Mouse (Mus musculus) liver, embryonic 12.5 days (tissue): ENCODE results near the gene Slc38a4. TPM values are rescaled to one million over a fixed set of nuclear protein-coding genes. Genes with fewer than 3 reads are reported as not detected.
A peak's percentile ranks its signal among the peaks of the same experiment; 100 is the strongest.

ENCODE experiments used
- ATAC-seq: fragments of 200-750 bp; cut with Nextera tagmentation; 2 replicates; pipeline ENCODE4 v1.8.0; 2017; ENCODE audit warnings: moderate number of reproducible peaks, mild to moderate bottlenecking, moderate library complexity
- H3K27ac ChIP-seq: fragments of 300-500 bp; sonication (generic); 2 replicates; pipeline ENCODE4 v1.5.1; 2016; ENCODE audit warnings: mild to moderate bottlenecking
- H3K27me3 ChIP-seq: fragments of 300-500 bp; sonication (generic); replicated peaks from 2 replicates; pipeline ENCODE4 v1.6.1; 2016; ENCODE audit warnings: mild to moderate bottlenecking, moderate library complexity
- H3K36me3 ChIP-seq: fragments of 300-500 bp; sonication (generic); 2 replicates; pipeline ENCODE4 v1.6.1; 2016; ENCODE audit warnings: mild to moderate bottlenecking, moderate library complexity
- H3K4me1 ChIP-seq: fragments of 300-500 bp; sonication (generic); 2 replicates; pipeline ENCODE4 v1.6.1; 2016
- H3K4me2 ChIP-seq: fragments of 300-500 bp; sonication (generic); 2 replicates; pipeline ENCODE4 v1.6.1; 2016; ENCODE audit warnings: mild to moderate bottlenecking, moderate library complexity
- H3K4me3 ChIP-seq: fragments of 300-500 bp; sonication (generic); 2 replicates; pipeline ENCODE4 v1.5.1; 2016; ENCODE audit warnings: mild to moderate bottlenecking, moderate library complexity
- H3K9ac ChIP-seq: fragments of 300-500 bp; sonication (generic); 2 replicates; pipeline ENCODE4 v1.6.1; 2016; ENCODE audit warnings: mild to moderate bottlenecking, moderate library complexity
- H3K9me3 ChIP-seq: fragments of 300-500 bp; sonication (generic); replicated peaks from 2 replicates; pipeline ENCODE4 v1.6.1; 2016; ENCODE audit warnings: mild to moderate bottlenecking, moderate library complexity
- WGBS: fragments of 180-500 bp; shearing (Covaris S2); methylation state at CpG from one replicate; pipeline ENCODE4 v1.1.7; 2016; ENCODE audit not compliant: insufficient replicate concordance; 5-methylcytosine and 5-hydroxymethylcytosine counted together
- polyA plus RNA-seq: library from polyadenylated mRNA; unstranded; fragments of >200 nt; fragmentation: Nextera tagmentation; extraction: Ambion mirVana; gene quantifications from 2 replicates; pipeline ENCODE4 v1.2.1, GENCODE M21; 2016

The Slc38a4 gene
- 43.1 and 45.1 TPM in 2 replicates for polyA plus RNA-seq

DNA sequence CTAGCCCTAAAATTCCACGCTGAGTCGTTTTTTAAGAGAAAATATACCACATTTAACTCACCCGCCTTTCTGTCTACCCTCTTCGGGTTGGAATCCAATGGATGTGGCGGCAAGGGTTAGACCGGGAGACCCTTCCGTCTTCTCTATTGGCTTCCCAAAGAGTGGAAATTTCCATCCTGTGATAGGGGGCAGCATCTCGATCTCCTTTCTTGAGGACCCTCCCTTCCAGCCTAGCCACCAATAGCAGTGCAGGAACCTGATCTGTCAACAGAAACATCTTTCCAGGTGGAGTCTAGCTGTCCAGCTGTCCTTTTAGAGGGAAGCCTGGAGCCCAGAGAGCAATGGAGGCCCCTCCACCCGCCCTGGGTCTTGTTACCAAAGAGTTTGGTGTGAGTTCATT is at the start of gene Slc38a4:
Gene Slc38a4, minus strand, starts transcription at position 163 of the 400 bp plus-strand sequence.
- Histone ChIP-seq H3K4me1 (no peaks in the 10 kb centered on the region), H3K27ac (no peak within 1 kb of the TSS), H3K4me2 (peak within 1 kb of the TSS; percentile 57), H3K9me3 (peaks cover 13% of the 10 kb centered on the region), H3K9ac (peak within 1 kb of the TSS; percentile 44), H3K36me3 (no peaks in the 10 kb centered on the region), H3K4me3 (peak within 1 kb of the TSS; percentile 48), H3K27me3 (peaks cover 23% of the 10 kb centered on the region)
- no peak for ATAC-seq
- WGBS = 47% methylated on average over 9 of the region's 9 CpGs

- H3K4me3 ChIP-seq = no peak overlapping the region
- no peak for ATAC-seq
- no peaks in the 10 kb centered on the region for H3K9me3 ChIP-seq
- H3K4me2 ChIP-seq = no peak overlapping the region
- H3K27me3 ChIP-seq = no peaks in the 10 kb centered on the region
- no peak overlapping the region for H3K27ac ChIP-seq
- peaks cover 16% of the 10 kb centered on the region for H3K4me1 ChIP-seq
- H3K36me3 ChIP-seq = no peaks in the 10 kb centered on the region
- no peak overlapping the region for H3K9ac ChIP-seq
- WGBS = 29% methylated on average over 3 of the region's 3 CpGs
Measured at GRCm38 (mm10) chr15:97104889-97105391, 49.2 kb upstream of the Slc38a4 start.

DNA sequence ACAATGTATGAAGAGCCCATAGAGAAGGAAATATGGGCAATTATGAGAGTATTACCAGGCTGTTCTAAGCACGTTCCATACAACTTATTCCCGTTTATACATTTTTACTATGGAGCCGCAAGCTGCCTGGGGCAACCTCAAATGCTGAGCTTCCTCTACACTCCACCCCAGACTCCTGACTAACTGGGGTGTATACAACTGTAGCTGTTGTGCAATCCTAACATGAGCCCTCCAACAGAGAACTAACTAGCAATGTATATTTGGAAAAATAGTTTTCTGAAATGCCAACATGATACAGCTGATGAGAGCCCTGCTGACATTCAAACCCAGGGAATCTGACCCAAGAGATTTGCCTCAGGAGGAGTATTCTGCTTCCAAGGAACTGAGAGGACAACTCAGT is 48.3 kb upstream of the Slc38a4 start:
- no peak overlapping the region for H3K27ac ChIP-seq
- ATAC-seq = no peak
- H3K36me3 ChIP-seq = no peaks in the 10 kb centered on the region
- no peak overlapping the region for H3K9ac ChIP-seq
- H3K27me3 ChIP-seq = no peaks in the 10 kb centered on the region
- peaks cover 16% of the 10 kb centered on the region for H3K4me1 ChIP-seq
- no peak overlapping the region for H3K4me3 ChIP-seq
- no peak overlapping the region for H3K4me2 ChIP-seq
- 75% methylated on average over 3 of the region's 3 CpGs for WGBS
- H3K9me3 ChIP-seq = no peaks in the 10 kb centered on the region

GRCm38 (mm10) chr15:97102811-97103210 is 47.1 kb upstream of the Slc38a4 start:
- Histone ChIP-seq H3K27me3 (no peaks in the 10 kb centered on the region), H3K4me3 (no peak overlapping the region), H3K4me1 (peaks cover 16% of the 10 kb centered on the region), H3K9me3 (no peaks in the 10 kb centered on the region), H3K27ac (no peak overlapping the region), H3K9ac (no peak overlapping the region), H3K36me3 (no peaks in the 10 kb centered on the region), H3K4me2 (no peak overlapping the region)
- no peak for ATAC-seq
- 60% methylated on average over 10 of the region's 10 CpGs for WGBS

- Histone ChIP-seq H3K9me3 (no peaks in the 10 kb centered on the region), H3K4me1 (peaks cover 16% of the 10 kb centered on the region), H3K27me3 (no peaks in the 10 kb centered on the region), H3K36me3 (no peaks in the 10 kb centered on the region), H3K9ac (no peak overlapping the region), H3K4me2 (no peak overlapping the region), H3K27ac (no peak overlapping the region), H3K4me3 (no peak overlapping the region)
- ATAC-seq = no peak
- 73% methylated on average over 5 of the region's 5 CpGs for WGBS
Measured at GRCm38 (mm10) chr15:97102181-97102580, 46.4 kb upstream of the Slc38a4 start.

- 85% methylated on average over 10 of the region's 10 CpGs for WGBS
- Histone ChIP-seq H3K4me1 (no peaks in the 10 kb centered on the region), H3K27ac (no peak overlapping the region), H3K4me2 (no peak overlapping the region), H3K9ac (no peak overlapping the region), H3K27me3 (no peaks in the 10 kb centered on the region), H3K36me3 (no peaks in the 10 kb centered on the region), H3K9me3 (0 out of 2 replicates have a peak, but pooled peaks cover 4% of the 10 kb centered on the region), H3K4me3 (no peak overlapping the region)
- ATAC-seq = no peak
Measured at GRCm38 (mm10) chr15:97099101-97099500, 43.3 kb upstream of the Slc38a4 start.

DNA sequence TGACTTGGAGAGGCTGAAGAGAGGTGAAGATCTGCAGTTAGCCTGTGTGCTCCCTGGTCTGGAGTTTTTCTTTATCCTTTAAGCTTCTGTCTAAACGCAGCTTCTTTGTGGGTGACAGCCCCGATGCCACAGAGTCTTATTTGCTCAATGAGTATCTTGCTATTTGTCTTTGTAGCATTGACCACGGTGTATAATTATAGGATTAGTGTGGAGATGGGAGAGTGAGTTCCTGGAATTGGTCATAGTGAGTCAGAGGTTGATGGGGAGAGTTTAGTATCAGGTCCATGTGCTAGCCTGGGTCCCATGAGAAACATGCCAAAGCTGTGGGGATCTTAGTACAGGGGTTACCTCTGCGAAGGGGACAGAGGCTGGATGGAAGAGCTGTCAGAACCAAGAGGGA is 41.8 kb upstream of the Slc38a4 start:
- ATAC-seq = no peak
- H3K27me3 ChIP-seq = no peaks in the 10 kb centered on the region
- 54% methylated on average over 4 of the region's 4 CpGs for WGBS

DNA sequence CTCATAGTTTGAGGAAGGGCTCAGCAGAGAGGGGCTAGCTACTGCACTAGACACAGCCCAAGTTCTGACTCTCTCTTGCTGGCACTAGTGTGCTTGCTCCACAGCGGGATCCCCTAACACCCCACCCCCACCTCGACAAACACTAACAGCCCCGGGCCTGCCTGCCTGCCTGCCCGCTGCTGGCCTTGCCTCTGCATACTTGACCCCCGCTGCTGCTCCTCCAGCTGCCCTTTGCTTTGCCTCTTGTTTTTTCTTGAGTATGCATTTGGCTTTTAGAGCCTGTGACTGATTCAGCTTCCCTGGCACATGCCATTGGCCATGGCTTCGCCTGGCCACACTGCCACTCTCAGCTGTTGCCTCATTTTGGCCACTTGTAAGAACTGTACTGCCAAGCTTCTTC is 33.8 kb upstream of the Slc38a4 start:
- ATAC-seq = peak; percentile 51
- H3K4me2 ChIP-seq = peak overlapping the region; percentile 25; the same call in 1 of the 2 replicates
- no peaks in the 10 kb centered on the region for H3K4me1 ChIP-seq
- no peaks in the 10 kb centered on the region for H3K27me3 ChIP-seq
- 0 out of 2 replicates have a peak, but pooled peaks cover 2% of the 10 kb centered on the region for H3K9me3 ChIP-seq
- H3K27ac ChIP-seq = no peak overlapping the region; the same call in 1 of the 2 replicates
- WGBS = 30% methylated on average over 6 of the region's 6 CpGs
- H3K36me3 ChIP-seq = no peaks in the 10 kb centered on the region
- H3K4me3 ChIP-seq = no peak overlapping the region
- H3K9ac ChIP-seq = no peak overlapping the region

More for the DNA sequence above, 41.8 kb upstream of the Slc38a4 start:
- H3K4me2 ChIP-seq = no peak overlapping the region
- no peak overlapping the region for H3K9ac ChIP-seq
- no peaks in the 10 kb centered on the region for H3K36me3 ChIP-seq
- no peak overlapping the region for H3K4me3 ChIP-seq
- no peak overlapping the region for H3K27ac ChIP-seq
- H3K4me1 ChIP-seq = no peaks in the 10 kb centered on the region
- H3K9me3 ChIP-seq = 0 out of 2 replicates have a peak, but pooled peaks cover 4% of the 10 kb centered on the region

DNA sequence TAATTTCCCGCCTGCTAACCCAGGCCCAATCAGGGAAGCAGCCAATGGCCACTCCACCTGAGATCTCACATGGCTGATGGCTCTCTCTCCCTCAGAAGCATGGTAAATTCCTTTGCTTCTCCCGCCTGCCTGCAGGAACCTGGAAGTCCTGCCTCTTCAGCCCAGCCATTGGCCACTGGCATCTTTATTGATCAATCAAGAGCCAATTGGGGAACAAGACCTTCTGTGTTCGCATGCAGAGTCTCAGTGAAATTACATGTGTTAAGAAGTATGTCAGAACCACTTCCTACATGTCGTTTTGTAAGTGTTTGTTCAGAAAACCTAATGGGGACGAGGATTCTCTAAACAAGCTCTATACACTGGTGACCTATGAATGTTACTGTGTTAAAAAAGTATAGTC is 30.1 kb upstream of the Slc38a4 start:
- 0 out of 2 replicates have a peak, but pooled peaks have one; percentile 24 for ATAC-seq
- Histone ChIP-seq H3K4me3 (no peak overlapping the region), H3K27me3 (no peaks in the 10 kb centered on the region), H3K4me1 (no peaks in the 10 kb centered on the region), H3K9ac (no peak overlapping the region), H3K9me3 (no peaks in the 10 kb centered on the region), H3K36me3 (no peaks in the 10 kb centered on the region), H3K27ac (no peak overlapping the region), H3K4me2 (peak overlapping the region; percentile 29)
- 43% methylated on average over 5 of the region's 5 CpGs for WGBS

- peaks cover 8% of the 10 kb centered on the region; the same call in 1 of the 2 replicates for H3K4me1 ChIP-seq
- no peak overlapping the region for H3K27ac ChIP-seq
- no peaks in the 10 kb centered on the region for H3K9me3 ChIP-seq
- no peak for ATAC-seq
- no peaks in the 10 kb centered on the region for H3K36me3 ChIP-seq
- no peaks in the 10 kb centered on the region for H3K27me3 ChIP-seq
- no peak overlapping the region for H3K9ac ChIP-seq
- H3K4me3 ChIP-seq = no peak overlapping the region
- H3K4me2 ChIP-seq = no peak overlapping the region
- 68% methylated on average over 6 of the region's 6 CpGs for WGBS
Measured at GRCm38 (mm10) chr15:97077665-97078064, 21.9 kb upstream of the Slc38a4 start.

GRCm38 (mm10) chr15:97076092-97076491 is 20.3 kb upstream of the Slc38a4 start:
- Histone ChIP-seq H3K9me3 (no peaks in the 10 kb centered on the region), H3K4me2 (no peak overlapping the region), H3K27me3 (no peaks in the 10 kb centered on the region), H3K36me3 (no peaks in the 10 kb centered on the region), H3K4me3 (no peak overlapping the region), H3K27ac (no peak overlapping the region), H3K4me1 (peaks cover 9% of the 10 kb centered on the region; the same call in 1 of the 2 replicates), H3K9ac (no peak overlapping the region)
- 0 out of 2 replicates have a peak, but pooled peaks have one; percentile 18 for ATAC-seq
- WGBS = 68% methylated on average over 3 of the region's 3 CpGs

GRCm38 (mm10) chr15:97075240-97075639 is 19.5 kb upstream of the Slc38a4 start:
- peak; percentile 64; the same call in 1 of the 2 replicates for ATAC-seq

More at GRCm38 (mm10) chr15:97075240-97075639, 19.5 kb upstream of the Slc38a4 start:
- Histone ChIP-seq H3K4me2 (no peak overlapping the region), H3K36me3 (no peaks in the 10 kb centered on the region), H3K9me3 (no peaks in the 10 kb centered on the region), H3K27me3 (no peaks in the 10 kb centered on the region), H3K9ac (no peak overlapping the region), H3K4me3 (no peak overlapping the region), H3K4me1 (peaks cover 9% of the 10 kb centered on the region; the same call in 1 of the 2 replicates), H3K27ac (no peak overlapping the region)
- WGBS = 73% methylated on average over 4 of the region's 4 CpGs
